Mouse (Mus musculus): ENCODE data around the gene Hexa. TPM values are rescaled to one million over a fixed set of nuclear protein-coding genes. Genes with fewer than 3 reads are reported as not detected.

Hexa gene
- polyA plus RNA-seq, 1 experiment from 2014 or later = 60.7 TPM

GRCm38 (mm10) chr9:59601661-59602060 lies 62.3 kb downstream of the Hexa start:
- DNase-seq (ENCODE audit: low spot score) (no peak), ATAC-seq (no peak)
- H3K27me3 ChIP-seq (replicated peaks; ENCODE audit: control insufficient read depth, insufficient read depth, low read length) = 0 out of 2 replicates have a peak, but pooled peaks cover 3% of the 10 kb centered on the region
- no peak overlapping the region for H3K9ac ChIP-seq (ENCODE audit: low read length)
- H3K4me3 ChIP-seq (ENCODE audit: low read depth, low read length) = no peak overlapping the region
- H3K4me1 ChIP-seq (ENCODE audit: control insufficient read depth, insufficient read depth, low read length) = no peaks in the 10 kb centered on the region
- no peaks in the 10 kb centered on the region for H3K36me3 ChIP-seq (ENCODE audit: control insufficient read depth, insufficient read depth, low read length)
- no peaks in the 10 kb centered on the region for H3K9me3 ChIP-seq (replicated peaks; ENCODE audit: control insufficient read depth, low read length)
- no peak overlapping the region for H3K27ac ChIP-seq (ENCODE audit: low read depth, low read length)
- H3K4me2 ChIP-seq (ENCODE audit: low read length) = no peak overlapping the region
- 79% methylated on average over 8 of the region's 8 CpGs for WGBS

GRCm38 (mm10) chr9:59605967-59606366 lies 66.6 kb downstream of the Hexa start:
- H3K9ac ChIP-seq (ENCODE audit: low read length) = no peak overlapping the region
- no peak overlapping the region for H3K4me3 ChIP-seq (ENCODE audit: low read depth, low read length)
- no peaks in the 10 kb centered on the region for H3K36me3 ChIP-seq (ENCODE audit: control insufficient read depth, insufficient read depth, low read length)
- H3K27ac ChIP-seq (ENCODE audit: low read depth, low read length) = no peak overlapping the region
- ATAC-seq (no peak), DNase-seq (ENCODE audit: low spot score) (no peak)
- no peak overlapping the region for H3K4me2 ChIP-seq (ENCODE audit: low read length)
- no peaks in the 10 kb centered on the region for H3K9me3 ChIP-seq (replicated peaks; ENCODE audit: control insufficient read depth, low read length)
- H3K27me3 ChIP-seq (replicated peaks; ENCODE audit: control insufficient read depth, insufficient read depth, low read length) = 0 out of 2 replicates have a peak, but pooled peaks cover 3% of the 10 kb centered on the region
- no peaks in the 10 kb centered on the region for H3K4me1 ChIP-seq (ENCODE audit: control insufficient read depth, insufficient read depth, low read length)
- WGBS = 59% methylated on average over 6 of the region's 6 CpGs

- H3K4me1 ChIP-seq (ENCODE audit: control insufficient read depth, insufficient read depth, low read length) = no peaks in the 10 kb centered on the region
- H3K27me3 ChIP-seq (replicated peaks; ENCODE audit: control insufficient read depth, insufficient read depth, low read length) = no peaks in the 10 kb centered on the region
- H3K9ac ChIP-seq (ENCODE audit: low read length) = no peak overlapping the region
- no peak for ATAC-seq
- no peak overlapping the region for H3K4me2 ChIP-seq (ENCODE audit: low read length)
- DNase-seq (ENCODE audit: low spot score) = no peak
- WGBS = 90% methylated on average over 2 of the region's 2 CpGs
- H3K9me3 ChIP-seq (replicated peaks; ENCODE audit: control insufficient read depth, low read length) = no peaks in the 10 kb centered on the region
- no peaks in the 10 kb centered on the region for H3K36me3 ChIP-seq (ENCODE audit: control insufficient read depth, insufficient read depth, low read length)
- H3K4me3 ChIP-seq (ENCODE audit: low read depth, low read length) = no peak overlapping the region
- H3K27ac ChIP-seq (ENCODE audit: low read depth, low read length) = no peak overlapping the region
Measured at GRCm38 (mm10) chr9:59610950-59611349, 71.6 kb downstream of the Hexa start.

Other genes with a start within 250 kb of the Hexa start
- gene Adpgk, start 248.0 kb upstream of the Hexa start, polyA plus RNA-seq (2014; fragmentation: Nextera tagmentation; extraction: Ambion mirVana) = 21.9 and 23.6 TPM in 2 replicates
- 45.5 and 48.4 TPM in 2 replicates for gene Bbs4, start 186.0 kb upstream of the Hexa start, polyA plus RNA-seq (2014; fragmentation: Nextera tagmentation; extraction: Ambion mirVana)
- gene Arih1, start 52.9 kb upstream of the Hexa start, polyA plus RNA-seq (2014; fragmentation: Nextera tagmentation; extraction: Ambion mirVana) = 13.6 and 14.1 TPM in 2 replicates
- gene Tmem202, start 307 bp downstream of the Hexa start, polyA plus RNA-seq (2014; fragmentation: Nextera tagmentation; extraction: Ambion mirVana) = 0.27 and 0.82 TPM in 2 replicates
- 14.0 and 20.3 TPM in 2 replicates for gene Celf6, start 38.4 kb downstream of the Hexa start, polyA plus RNA-seq (2014; fragmentation: Nextera tagmentation; extraction: Ambion mirVana)
- 211 and 219 TPM in 2 replicates for gene Parp6, start 77.7 kb downstream of the Hexa start, polyA plus RNA-seq (2014; fragmentation: Nextera tagmentation; extraction: Ambion mirVana)
- 1,240 and 1,376 TPM in 2 replicates for gene Pkm, start 116.8 kb downstream of the Hexa start, polyA plus RNA-seq (2014; fragmentation: Nextera tagmentation; extraction: Ambion mirVana)
- 2.8 and 3.5 TPM in 2 replicates for gene Gramd2, start 140.6 kb downstream of the Hexa start, polyA plus RNA-seq (2014; fragmentation: Nextera tagmentation; extraction: Ambion mirVana)
- 12.3 and 12.7 TPM in 2 replicates for gene Senp8, start 211.2 kb downstream of the Hexa start, polyA plus RNA-seq (2014; fragmentation: Nextera tagmentation; extraction: Ambion mirVana)
- gene Myo9a, start 211.4 kb downstream of the Hexa start, polyA plus RNA-seq (2014; fragmentation: Nextera tagmentation; extraction: Ambion mirVana) = 18.8 and 21.9 TPM in 2 replicates